Mouse (Mus musculus) left cerebral cortex, postnatal 36 days (tissue): ENCODE data around the gene Chmp3. TPM values are rescaled to one million over a fixed set of nuclear protein-coding genes. Genes with fewer than 3 reads are reported as not detected.

Experiments used
- DNase-seq, 2 experiments: peaks; one replicate each; pipeline ENCODE4 v3.0.0; 2021 to 2022; ENCODE audit warnings: low spot score in 2 of 2, mixed read lengths in 1 of 2
- intact Hi-C: fragments of 180-260 bp; cut with DNase I; formaldehyde crosslinking; loops from one replicate; pipeline ENCODE4 v1.15.1; 2025
- total RNA-seq, 2 experiments: library from RNA; stranded (reverse); gene quantifications; 2 replicates each; pipeline ENCODE4 v1.2.3; 2021

Chmp3 gene
- total RNA-seq, 2 experiments from 2014 or later, result 105 to 109 TPM

GRCm38 (mm10) chr6:71590154-71590553, 46.6 kb downstream of the Chmp3 start:
- no peak for DNase-seq
- intact Hi-C loops, result no loop called here

GRCm38 (mm10) chr6:71607756-71608155, 64.2 kb downstream of the Chmp3 start:
- intact Hi-C loops, result no loop called here
- no peak for DNase-seq

GRCm38 (mm10) chr6:71608994-71609393, 65.4 kb downstream of the Chmp3 start:
- DNase-seq, result no peak
- intact Hi-C loops, result no loop called here

- intact Hi-C loops, result loop anchor here (5.0 to 10.0 kb wide), 2 partner anchors 192 to 285 kb away; no protein-coding TSS in a partner anchor
- DNase-seq, result peak; percentile 30 to 41
Observed at GRCm38 (mm10) chr6:71609968-71610367, 66.4 kb downstream of the Chmp3 start.

GRCm38 (mm10) chr6:71613225-71613624, 69.6 kb downstream of the Chmp3 start:
- no peak for DNase-seq
- intact Hi-C loops, result loop anchor here (5.0 to 10.0 kb wide), 2 partner anchors 189 to 282 kb away; no protein-coding TSS in a partner anchor

GRCm38 (mm10) chr6:71616959-71617358, 73.4 kb downstream of the Chmp3 start:
- intact Hi-C loops, result loop anchor here (10.0 kb wide), 1 partner anchor 278 kb away; no protein-coding TSS in a partner anchor
- DNase-seq, result no peak

GRCm38 (mm10) chr6:71621551-71621950, 78.0 kb downstream of the Chmp3 start:
- DNase-seq, result no peak
- intact Hi-C loops, result no loop called here

GRCm38 (mm10) chr6:71621981-71622380, 78.4 kb downstream of the Chmp3 start:
- intact Hi-C loops, result no loop called here

GRCm38 (mm10) chr6:71624723-71625122, 81.1 kb downstream of the Chmp3 start:
- DNase-seq, result no peak
- intact Hi-C loops, result no loop called here

More at GRCm38 (mm10) chr6:71621981-71622380, 78.4 kb downstream of the Chmp3 start:
- DNase-seq, result peak in 1 of 2 experiments; percentile 26

- intact Hi-C loops, result no loop called here
- DNase-seq, result no peak
Observed at GRCm38 (mm10) chr6:71625984-71626383, 82.4 kb downstream of the Chmp3 start.

GRCm38 (mm10) chr6:71627325-71627724, 83.7 kb downstream of the Chmp3 start:
- intact Hi-C loops, result no loop called here
- no peak for DNase-seq

GRCm38 (mm10) chr6:71631196-71631595, 87.6 kb downstream of the Chmp3 start:
- DNase-seq, result no peak
- intact Hi-C loops, result loop anchor here (5.0 kb wide), 2 partner anchors 139 to 171 kb away; partner anchors contain the start of gene Rnf103

GRCm38 (mm10) chr6:71631706-71632461, 88.3 kb downstream of the Chmp3 start:
- intact Hi-C loops, result loop anchor here (2.0 to 5.0 kb wide), 4 partner anchors 75 to 170 kb away; partner anchors contain the start of genes Reep1 and Rnf103
- peak; percentile 48 to 58 for DNase-seq

Other genes with a start within 250 kb of the Chmp3 start
- gene Smyd1, start 221.6 kb upstream of the Chmp3 start, total RNA-seq, result 1 to 10 TPM; 1.3 to 1.4 TPM
- gene Cd8b1, start 221.0 kb upstream of the Chmp3 start, total RNA-seq, result not detected
- not detected for gene Cd8a, start 170.4 kb upstream of the Chmp3 start, total RNA-seq
- gene Rmnd5a, start 103.2 kb upstream of the Chmp3 start, total RNA-seq, result 10 to 100 TPM; 91.4 to 98.7 TPM
- gene Rnf103, start 49.9 kb upstream of the Chmp3 start, total RNA-seq, result 10 to 100 TPM; 51.0 to 51.4 TPM
- 10 to 100 TPM; 37.7 to 60.2 TPM for gene Kdm3a, start 89.2 kb downstream of the Chmp3 start, total RNA-seq
- 10 to 100 TPM; 86.9 to 94.9 TPM for gene Reep1, start 163.8 kb downstream of the Chmp3 start, total RNA-seq